Mouse (Mus musculus) G1E (cell line): ENCODE results near the gene Gstt1. TPM values are rescaled to one million over a fixed set of nuclear protein-coding genes. Genes with fewer than 3 reads are reported as not detected.
"Not testable (repeated sequence)": the region's sequence is repeated elsewhere in the genome, so short reads cannot be mapped to it uniquely, and the experiment has no call there.

Source experiments
- ATAC-seq: 2 replicates; pipeline ENCODE4 v1.8.0; 2016; ENCODE audit warnings: mild to moderate bottlenecking; ENCODE audit not compliant: insufficient number of reproducible peaks, poor library complexity, low FRiP score, severe bottlenecking; ENCODE audit errors: extremely low read depth
- DNase-seq: peaks from one replicate; pipeline ENCODE4 v3.0.0; 2012; ENCODE audit warnings: low spot score
- H3K27me3 ChIP-seq: 2 replicates; pipeline ENCODE4 v1.6.1; 2012; ENCODE audit warnings: mild to moderate bottlenecking, low read length, inconsistent platforms; ENCODE audit not compliant: insufficient read depth
- H3K36me3 ChIP-seq: replicated peaks from 2 replicates; pipeline ENCODE3; 2012; ENCODE audit warnings: mild to moderate bottlenecking, inconsistent platforms
- H3K4me1 ChIP-seq: 2 replicates; pipeline ENCODE4 v1.6.1; 2012; ENCODE audit warnings: low read depth, low read length, inconsistent platforms, mixed read lengths; ENCODE audit not compliant: insufficient read depth
- H3K4me3 ChIP-seq: 2 replicates; pipeline ENCODE4 v1.5.1; 2012; ENCODE audit warnings: low read depth, mild to moderate bottlenecking, inconsistent platforms, low read length, moderate library complexity, mixed read lengths
- H3K9me3 ChIP-seq: replicated peaks from 2 replicates; pipeline ENCODE4 v1.6.1; 2012; ENCODE audit warnings: inconsistent platforms
- CTCF ChIP-seq: IDR thresholded peaks from 2 replicates; pipeline ENCODE4 v1.5.1; 2012; ENCODE audit warnings: low read depth, low read length, inconsistent platforms, mixed read lengths
- GATA1 ChIP-seq: IDR thresholded peaks from 2 replicates; pipeline ENCODE4 v1.6.1; 2012; ENCODE audit warnings: borderline replicate concordance, low read length, inconsistent platforms, mixed read lengths
- GATA2 ChIP-seq: IDR thresholded peaks from 2 replicates; pipeline ENCODE4 v1.6.1; 2012; ENCODE audit warnings: low read depth, low read length, inconsistent platforms, borderline replicate concordance
- POLR2AphosphoS5 ChIP-seq: IDR thresholded peaks from 2 replicates; pipeline ENCODE4 v1.6.1; 2012; ENCODE audit warnings: low read depth, low read length, inconsistent platforms; ENCODE audit not compliant: insufficient replicate concordance
- TAL1 ChIP-seq: conservative IDR thresholded peaks from 2 replicates; pipeline ENCODE4 v1.6.1; 2012; ENCODE audit warnings: low read depth, low read length, inconsistent platforms, mixed read lengths
- polyA plus RNA-seq: library from polyadenylated mRNA; stranded (reverse); fragments of >175 nt; gene quantifications from 2 replicates; pipeline ENCODE4 v1.2.3, GENCODE M21; 2012
- total RNA-seq, 2 experiments: library from RNA; stranded (forward) in 1 of 2; stranded (reverse) in 1 of 2; fragments of 200-1000 nt in 1 of 2; fragments of >200 nt in 1 of 2; fragmentation: Nextera tagmentation in 1 of 2; gene quantifications; 2 replicates each; pipeline ENCODE4 v1.2.3; 2014 to 2017

Gstt1 gene
- total and polyA plus RNA-seq, 3 experiments = 0.07 to 0.22 TPM; not detected in 1

- DNase-seq (peak; percentile 98), ATAC-seq (peak; percentile 95)
- Histone ChIP-seq H3K9me3 (no peaks in the 10 kb centered on the region), H3K27me3 (peaks cover 15% of the 10 kb centered on the region), H3K36me3 (peaks cover 18% of the 10 kb centered on the region), H3K4me3 (peak within 1 kb of the TSS; percentile 93), H3K4me1 (peaks cover 26% of the 10 kb centered on the region)
- no peak for TF ChIP-seq TAL1
- no peak for TF ChIP-seq CTCF
- TF ChIP-seq GATA2 = no peak
- no peak for TF ChIP-seq POLR2AphosphoS5
- TF ChIP-seq GATA1 = no peak
Measured at GRCm38 (mm10) chr10:75772795-75773664, 25.4 kb downstream of the Gstt1 start, which contains the start of gene Ddt. Gene Ddt, minus strand, starts transcription at chr10:75773414.

DNA sequence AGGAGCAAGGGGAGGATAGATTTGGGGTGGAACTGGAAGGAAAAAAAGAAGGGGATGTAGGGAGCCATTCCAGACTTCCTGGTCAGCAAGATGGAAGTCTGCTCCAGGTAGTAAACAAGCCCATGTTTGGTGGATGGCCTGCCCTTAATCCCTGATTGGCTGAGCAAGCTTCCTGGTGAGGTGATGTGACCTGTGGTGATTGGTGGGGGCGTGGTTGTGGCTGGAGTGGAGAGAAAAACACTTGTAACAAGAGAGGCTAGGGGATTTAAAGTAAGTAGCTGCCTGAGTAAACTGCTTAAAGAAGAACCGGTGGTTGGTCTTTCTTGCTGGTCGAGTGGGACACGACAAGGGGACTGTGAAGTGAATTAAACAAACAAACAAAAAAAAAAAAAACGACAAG is 30.6 kb downstream of the Gstt1 start:
- H3K27me3 ChIP-seq, DNase-seq, H3K9me3 ChIP-seq, ATAC-seq, H3K4me3 ChIP-seq: not testable (repeated sequence)
- peaks cover 19% of the 10 kb centered on the region for H3K36me3 ChIP-seq
- peaks cover 31% of the 10 kb centered on the region for H3K4me1 ChIP-seq

GRCm38 (mm10) chr10:75766856-75767255 is 31.5 kb downstream of the Gstt1 start:
- no peak for TF ChIP-seq TAL1
- no peak for TF ChIP-seq CTCF
- no peak for TF ChIP-seq POLR2AphosphoS5
- no peak for TF ChIP-seq GATA2
- TF ChIP-seq GATA1 = no peak
- DNase-seq (no peak), ATAC-seq (no peak)
- Histone ChIP-seq H3K4me3 (no peak overlapping the region), H3K4me1 (peaks cover 26% of the 10 kb centered on the region), H3K36me3 (peaks cover 23% of the 10 kb centered on the region), H3K27me3 (no peaks in the 10 kb centered on the region), H3K9me3 (no peaks in the 10 kb centered on the region)

DNA sequence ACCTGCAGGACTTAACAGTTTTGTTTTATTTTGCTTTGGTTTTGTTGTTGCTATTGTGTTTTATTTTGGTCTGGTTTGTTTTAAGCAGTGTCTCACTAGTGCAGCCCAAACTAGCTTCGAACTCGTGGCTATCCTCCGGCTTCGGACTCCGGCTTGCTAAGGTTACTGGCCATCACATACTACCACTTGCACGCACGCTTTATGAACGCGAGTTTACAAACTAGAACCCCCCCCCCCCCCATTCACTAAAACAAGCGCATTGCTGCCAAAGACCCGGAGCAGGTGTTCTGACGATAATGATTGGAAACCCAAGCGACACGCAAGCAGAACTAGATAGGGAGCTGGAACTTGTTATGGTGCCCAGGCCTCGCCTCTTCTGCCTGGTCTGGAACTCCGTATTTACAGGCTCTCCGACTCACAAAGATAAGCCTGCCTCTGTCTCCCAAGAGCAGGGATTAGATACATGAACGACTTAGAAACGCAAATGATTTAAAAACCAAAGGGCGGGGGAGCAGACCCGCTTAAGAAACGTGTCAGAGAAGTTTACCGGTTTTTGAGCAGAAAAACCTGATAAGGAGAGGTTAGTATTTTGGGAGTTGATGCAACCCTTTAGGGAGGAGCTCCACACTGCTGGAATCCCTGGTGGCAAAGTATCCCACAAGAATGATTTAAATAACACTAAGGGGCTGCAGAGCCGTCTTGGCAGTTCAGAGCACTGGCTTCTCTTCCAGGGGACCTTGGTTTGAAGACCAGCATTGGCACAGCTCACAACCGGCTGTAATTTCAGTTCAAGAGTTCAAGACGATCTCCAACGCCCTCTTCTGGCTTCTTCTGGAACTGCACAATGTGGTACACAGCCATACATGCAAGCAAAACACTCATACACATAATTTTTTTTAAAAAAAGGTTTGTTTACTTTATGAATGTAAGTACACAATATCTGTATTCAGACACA is 33.6 kb downstream of the Gstt1 start:
- no peaks in the 10 kb centered on the region for H3K27me3 ChIP-seq
- peaks cover 25% of the 10 kb centered on the region for H3K4me1 ChIP-seq
- H3K9me3 ChIP-seq = peaks cover 6% of the 10 kb centered on the region
- ATAC-seq (no peak), DNase-seq (peak; percentile 32)
- peak overlapping the region; percentile 94 for H3K4me3 ChIP-seq
- TF ChIP-seq TAL1 (no peak), POLR2AphosphoS5 (no peak), CTCF (peak; percentile 72)
- H3K36me3 ChIP-seq = peaks cover 26% of the 10 kb centered on the region

DNA sequence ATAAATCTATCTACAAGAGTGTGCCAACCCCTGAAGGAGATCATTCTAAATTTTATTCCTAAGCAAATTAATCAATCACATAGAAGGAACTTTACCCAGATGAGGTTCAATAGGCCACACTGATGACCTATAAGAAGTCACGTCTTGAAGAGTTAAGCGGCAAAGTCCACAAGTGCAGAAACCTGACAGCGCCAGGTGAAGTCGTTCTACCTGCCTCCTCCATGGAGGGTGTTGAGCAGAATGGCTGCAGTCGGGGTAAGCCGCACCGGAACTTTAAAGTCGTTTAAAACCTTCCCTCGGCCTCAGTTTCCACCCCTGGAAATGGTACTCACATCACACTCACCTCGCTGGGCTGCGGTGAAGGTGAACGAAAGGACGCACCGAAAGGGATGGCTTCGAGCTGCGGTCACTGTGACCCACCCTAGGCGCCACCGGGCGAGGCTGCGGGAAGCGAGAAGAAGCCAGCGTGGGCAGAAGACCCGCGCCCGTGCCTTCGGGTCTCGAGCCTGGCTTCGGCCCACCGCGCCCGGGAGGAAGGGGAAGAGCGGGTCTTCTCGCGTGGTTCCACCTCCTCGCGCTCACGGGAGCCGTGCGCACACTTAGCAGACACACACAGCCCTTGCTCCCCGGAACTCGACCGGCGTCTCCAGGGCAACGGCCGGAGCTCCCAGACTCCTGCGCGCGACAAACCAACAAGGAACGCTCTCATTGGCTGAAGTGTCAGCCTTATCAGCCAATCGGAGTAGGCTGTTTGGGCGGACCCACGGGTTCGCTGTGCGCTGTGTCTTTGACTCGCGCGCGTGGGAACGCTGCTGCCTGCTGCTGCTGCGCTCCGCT is 34.5 kb downstream of the Gstt1 start, which contains the start of gene Cabin1:
TSS of gene Cabin1 (minus strand) at position 660 of the 837 bp plus-strand sequence.
- H3K4me1 ChIP-seq = peaks cover 25% of the 10 kb centered on the region

DNA sequence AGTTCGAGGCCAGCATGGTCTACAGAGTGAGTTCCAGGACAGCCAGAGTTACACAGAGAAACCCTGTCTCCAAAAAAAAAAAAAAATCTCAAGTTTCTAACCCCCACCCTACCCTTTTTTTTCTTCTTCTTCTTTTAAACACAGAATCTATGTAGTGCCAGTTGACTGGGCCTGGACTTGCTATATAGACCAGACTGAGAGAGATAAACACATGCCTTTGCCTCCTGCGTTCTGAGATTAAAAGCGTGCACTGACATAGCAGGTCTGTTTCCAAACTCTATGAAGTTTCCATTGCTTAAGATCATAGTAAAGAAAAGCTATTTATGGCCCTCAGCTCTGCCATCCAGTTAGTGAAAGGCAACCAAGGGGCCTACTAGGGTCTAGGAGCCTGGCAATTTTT is 36.0 kb downstream of the Gstt1 start:
- Histone ChIP-seq H3K36me3 (peaks cover 46% of the 10 kb centered on the region), H3K9me3 (peaks cover 6% of the 10 kb centered on the region), H3K4me1 (peaks cover 23% of the 10 kb centered on the region), H3K27me3 (no peaks in the 10 kb centered on the region), H3K4me3 (peak overlapping the region; percentile 53; the same call in 1 of the 2 replicates)
- ATAC-seq = peak; percentile 18; the same call in 1 of the 2 replicates
- peak; percentile 23; the same call in 1 of the 2 replicates for TF ChIP-seq TAL1
- no peak for TF ChIP-seq GATA1
- no peak for DNase-seq

More for the DNA sequence above, 34.5 kb downstream of the Gstt1 start, which contains the start of gene Cabin1:
- peak; percentile 99 for DNase-seq
- Histone ChIP-seq H3K27me3 (no peaks in the 10 kb centered on the region), H3K9me3 (peaks cover 6% of the 10 kb centered on the region), H3K36me3 (peaks cover 33% of the 10 kb centered on the region), H3K4me3 (peak within 1 kb of the TSS; percentile 94)
- TF ChIP-seq CTCF = no peak
- no peak for TF ChIP-seq GATA1
- no peak for TF ChIP-seq GATA2
- no peak for TF ChIP-seq TAL1
- TF ChIP-seq POLR2AphosphoS5 = no peak
- ATAC-seq = peak; percentile 95
